24 mouse cellular contexts compared by ENCODE assay signal in the genomic region with DNA sequence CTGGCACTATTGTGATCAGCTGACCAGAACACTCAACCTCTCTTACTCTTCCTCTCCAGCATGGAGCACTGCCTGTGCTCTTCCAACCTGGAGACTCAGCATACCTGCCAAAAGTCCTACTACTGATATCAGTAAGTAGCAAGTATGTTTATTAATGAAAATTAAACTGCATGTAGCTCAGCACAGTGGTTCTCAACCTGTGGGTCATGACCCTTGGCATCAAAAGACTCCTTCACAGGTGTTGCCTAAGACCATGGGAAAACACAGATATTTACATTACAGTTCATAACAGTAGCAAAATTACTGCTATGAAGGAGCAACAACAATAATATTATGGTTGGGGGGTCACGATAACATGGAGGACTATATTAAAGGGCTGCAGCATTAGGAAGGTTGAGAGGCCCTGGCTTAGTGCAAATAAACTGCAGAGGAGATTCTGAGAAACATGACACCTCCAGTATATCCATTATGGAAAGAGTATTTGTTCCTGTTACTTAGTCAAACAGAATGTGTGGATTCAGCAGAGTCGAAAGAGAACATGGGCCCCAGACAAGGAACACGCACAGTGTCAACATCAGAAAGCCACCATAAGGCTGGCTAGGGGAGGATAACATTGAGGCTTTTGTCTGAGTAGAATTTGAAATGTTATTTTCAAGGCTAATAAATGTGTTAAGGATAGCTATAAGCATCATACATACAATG. TPM values are rescaled to one million over a fixed set of nuclear protein-coding genes. Genes with fewer than 3 reads are reported as not detected.
A peak's percentile ranks its signal among the peaks of the same experiment; 100 is the strongest.
DNase-seq lines count a peak whose midpoint lies in the region; ATAC-seq lines count a peak whose summit lies in the region.
"Had no signal": no experiment of that assay in that cellular context is flagged by ENCODE, and none has a peak within 500 bp of the region (broad histone marks: within the 10 kb centered on the region; RNA-seq: fewer than 3 reads in every experiment).

No protein-coding gene starts in this region.

- peak overlapping the region; percentile 29 for H3K27ac ChIP-seq in heart, embryonic 10.5 days
- peak overlapping the region; percentile 42; the same call in 1 of the 2 replicates for H3K27ac ChIP-seq in heart, embryonic 16.5 days (ENCODE audit: low read length)
- H3K27ac ChIP-seq in stomach, embryonic 15.5 days: 0 out of 2 replicates have a peak overlapping the region, but pooled peaks have one; percentile 21
- H3K27ac ChIP-seq: embryonic facial prominence, embryonic 12.5 days; forebrain, embryonic 12.5 days; hindbrain, postnatal 0 days; kidney, postnatal 0 days; left cerebral cortex, adult 2 months; macrophage; midbrain, embryonic 15.5 days; neural tube, embryonic 12.5 days had no signal

- 68% methylated on average over 3 of the region's 3 CpGs for WGBS in heart, embryonic 10.5 days
- WGBS in heart, embryonic 16.5 days: 52% methylated on average over 3 of the region's 3 CpGs
- 24% methylated on average over 3 of the region's 3 CpGs for WGBS in stomach, embryonic 15.5 days

- no peak overlapping the region for H3K9ac ChIP-seq in heart, embryonic 16.5 days (ENCODE audit: low read length)
- no peak overlapping the region for H3K9ac ChIP-seq in stomach, embryonic 15.5 days
- H3K9ac ChIP-seq: embryonic facial prominence, embryonic 12.5 days; forebrain, embryonic 12.5 days; midbrain, embryonic 15.5 days; neural tube, embryonic 12.5 days had no signal

- peaks cover 20% of the 10 kb centered on the region for H3K4me1 ChIP-seq in heart, embryonic 10.5 days
- H3K4me1 ChIP-seq in heart, embryonic 16.5 days (ENCODE audit: control insufficient read depth, insufficient read depth, low read length): peaks cover 7% of the 10 kb centered on the region
- no peaks in the 10 kb centered on the region; the same call in 1 of the 2 replicates for H3K4me1 ChIP-seq in stomach, embryonic 15.5 days
- H3K4me1 ChIP-seq: embryonic facial prominence, embryonic 12.5 days; forebrain, embryonic 12.5 days; midbrain, embryonic 15.5 days; neural tube, embryonic 12.5 days had no signal

- H3K36me3 ChIP-seq in heart, embryonic 10.5 days: no peaks in the 10 kb centered on the region
- H3K36me3 ChIP-seq in heart, embryonic 16.5 days (ENCODE audit: control insufficient read depth, insufficient read depth): no peaks in the 10 kb centered on the region
- no peaks in the 10 kb centered on the region for H3K36me3 ChIP-seq in stomach, embryonic 15.5 days
- H3K36me3 ChIP-seq: embryonic facial prominence, embryonic 12.5 days; forebrain, embryonic 12.5 days; midbrain, embryonic 15.5 days; neural tube, embryonic 12.5 days had no signal

- DNase-seq in heart, embryonic 10.5 days (ENCODE audit: low spot score): no peak
- no peak for DNase-seq in heart, postnatal 10 days
- DNase-seq in heart, postnatal 25 days (ENCODE audit: low spot score): no peak
- DNase-seq in lung, adult 18-20 months: peak; percentile 47 to 54
- DNase-seq in lung, postnatal 10 days: no peak
- DNase-seq in kidney, postnatal 4 days: no peak
- DNase-seq: adrenal gland, postnatal 10 days; cerebellum, adult 2 months; cerebellum, postnatal 25 days; kidney, adult 18-20 months; right cerebral cortex, postnatal 25 days; spleen, adult 18-20 months; thymus, adult 18-20 months; thymus, postnatal 36 days had no signal

- H3K4me3 ChIP-seq in heart, embryonic 10.5 days: no peak overlapping the region
- no peak overlapping the region for H3K4me3 ChIP-seq in heart, embryonic 16.5 days (ENCODE audit: low read length)
- no peak overlapping the region for H3K4me3 ChIP-seq in stomach, embryonic 15.5 days (replicated peaks)
- H3K4me3 ChIP-seq: embryonic facial prominence, embryonic 12.5 days; forebrain, embryonic 12.5 days; left cerebral cortex, adult 2 months; midbrain, embryonic 15.5 days; neural tube, embryonic 12.5 days had no signal

- no peaks in the 10 kb centered on the region for H3K27me3 ChIP-seq in heart, embryonic 10.5 days (ENCODE audit: insufficient read depth, poor library complexity, severe bottlenecking)
- H3K27me3 ChIP-seq in heart, embryonic 16.5 days (ENCODE audit: control insufficient read depth, insufficient read depth, low read length): no peaks in the 10 kb centered on the region
- H3K27me3 ChIP-seq in stomach, embryonic 15.5 days (replicated peaks): no peaks in the 10 kb centered on the region
- H3K27me3 ChIP-seq: embryonic facial prominence, embryonic 12.5 days; midbrain, embryonic 15.5 days; neural tube, embryonic 12.5 days had no signal

- H3K4me2 ChIP-seq in heart, embryonic 16.5 days (ENCODE audit: low read depth, low read length): no peak overlapping the region
- no peak overlapping the region for H3K4me2 ChIP-seq in stomach, embryonic 15.5 days
- H3K4me2 ChIP-seq: embryonic facial prominence, embryonic 12.5 days; forebrain, embryonic 12.5 days; midbrain, embryonic 15.5 days; neural tube, embryonic 12.5 days had no signal

- no peaks in the 10 kb centered on the region for H3K9me3 ChIP-seq in heart, embryonic 10.5 days
- peaks cover 5% of the 10 kb centered on the region; the same call in 1 of the 2 replicates for H3K9me3 ChIP-seq in heart, embryonic 16.5 days (replicated peaks; ENCODE audit: control insufficient read depth, low read length)
- H3K9me3 ChIP-seq in stomach, embryonic 15.5 days: no peaks in the 10 kb centered on the region
- H3K9me3 ChIP-seq: embryonic facial prominence, embryonic 12.5 days; forebrain, embryonic 12.5 days; midbrain, embryonic 15.5 days; neural tube, embryonic 12.5 days had no signal

- no peak for ATAC-seq in heart, embryonic 16.5 days (replicated peaks; ENCODE audit: extremely low read depth, insufficient read depth, low FRiP score)
- peak; percentile 75 for ATAC-seq in stomach, embryonic 15.5 days (ENCODE audit: insufficient read depth, low FRiP score, low read depth)
- ATAC-seq: hindbrain, postnatal 0 days; midbrain, embryonic 15.5 days had no signal

- intact Hi-C loops in heart, postnatal 10 days (cut with DNase I): no loop called here
- intact Hi-C loops in heart, postnatal 25 days (cut with DNase I): no loop called here

RNA-seq across cellular contexts. Expression of a gene that starts 5.5 kb away (rescaled TPM):
- polyA plus RNA-seq in heart, embryonic 10.5 days (2016; fragmentation: Nextera tagmentation; extraction: Ambion mirVana): 19.3 and 35.1 TPM in 2 replicates
- 1 to 10 TPM; 4.7 to 5.8 TPM for total RNA-seq in heart, postnatal 10 days (2021)
- 8.9 and 10.6 TPM in 2 replicates for polyA plus RNA-seq in heart, embryonic 16.5 days (2015; fragmentation: Nextera tagmentation; extraction: Ambion mirVana)
- 1 to 10 TPM; 2.2 to 2.6 TPM for total RNA-seq in heart, postnatal 25 days (2021)
- 5.5 and 6.8 TPM in 2 replicates for polyA plus RNA-seq in stomach, embryonic 15.5 days (2015; fragmentation: Nextera tagmentation; extraction: Ambion mirVana)
- polyA plus RNA-seq: macrophage had no signal

Comparison
In these comparisons a context has a peak if more than half of its experiments do, and no peak if none do; other contexts are left out.
1. DNase-seq: peak in lung, adult 18-20 months (2 of 2); none in heart, embryonic 10.5 days (single experiment), heart, postnatal 10 days (0 of 2), heart, postnatal 25 days (single experiment), lung, postnatal 10 days (single experiment) and kidney, postnatal 4 days (0 of 2).
2. Peak in every context shown above with its lines, with median percentiles within 50 percentile points of each other: H3K27ac ChIP-seq.